Mouse (Mus musculus) megakaryocyte, adult 5-6 weeks (primary cell): Measurements from ENCODE around the gene Hes6. TPM values are rescaled to one million over a fixed set of nuclear protein-coding genes. Genes with fewer than 3 reads are reported as not detected.

Experiments used
- ATAC-seq: 2 replicates; pipeline ENCODE4 v1.8.0; 2016; ENCODE audit warnings: mild to moderate bottlenecking, inconsistent platforms; ENCODE audit not compliant: poor library complexity, severe bottlenecking
- total RNA-seq, 2 experiments: library from RNA; stranded (forward) in 1 of 2; stranded (reverse) in 1 of 2; fragments of 153-499, 151-499 nt in 1 of 2; fragments of 221-1000, 200-1000 nt in 1 of 2; gene quantifications; 2 replicates each; pipeline versions ENCODE4 v1.2.3 to v1.2.4; 2015 to 2017

Gene Hes6
- total RNA-seq (2015) (31.4 and 37.5 TPM in 2 replicates), total RNA-seq (2017) (29.1 and 30.8 TPM in 2 replicates)

GRCm38 (mm10) chr1:91413898-91414594, at the start of gene Hes6:
TSS of gene Hes6 (minus strand) at chr1:91414038.
- peak; percentile 49 for ATAC-seq

- ATAC-seq: no peak
These were observed 49.6 kb upstream of the Hes6 start for GRCm38 (mm10) chr1:91463336-91463995.

GRCm38 (mm10) chr1:91460564-91460963, 46.7 kb upstream of the Hes6 start:
- ATAC-seq: no peak

- no peak for ATAC-seq
These were observed 46.2 kb upstream of the Hes6 start for GRCm38 (mm10) chr1:91460069-91460468.

GRCm38 (mm10) chr1:91459059-91459809, 45.4 kb upstream of the Hes6 start, which contains the start of gene Per2:
TSS of gene Per2 (minus strand) at chr1:91459324.
- ATAC-seq: peak; percentile 85

- ATAC-seq: peak; percentile 7
These were observed 44.5 kb upstream of the Hes6 start for GRCm38 (mm10) chr1:91458223-91458861.

GRCm38 (mm10) chr1:91457698-91458097, 43.9 kb upstream of the Hes6 start:
- ATAC-seq: no peak

- ATAC-seq: no peak
These were observed 43.3 kb upstream of the Hes6 start for GRCm38 (mm10) chr1:91457116-91457515.

GRCm38 (mm10) chr1:91456301-91456801, 42.5 kb upstream of the Hes6 start:
- peak; percentile 38 for ATAC-seq

- ATAC-seq: no peak
These were observed 41.9 kb upstream of the Hes6 start for GRCm38 (mm10) chr1:91455661-91456161.

GRCm38 (mm10) chr1:91454927-91455326, 41.1 kb upstream of the Hes6 start:
- ATAC-seq: no peak

- no peak for ATAC-seq
These were observed 40.5 kb upstream of the Hes6 start for GRCm38 (mm10) chr1:91454366-91454765.

- no peak for ATAC-seq
These were observed 40.1 kb upstream of the Hes6 start for GRCm38 (mm10) chr1:91453932-91454331.

- ATAC-seq: no peak
These were observed 37.8 kb upstream of the Hes6 start for GRCm38 (mm10) chr1:91451547-91452084.

- ATAC-seq: no peak
These were observed 37.0 kb upstream of the Hes6 start for GRCm38 (mm10) chr1:91450851-91451250.

- ATAC-seq: no peak
These were observed 34.9 kb upstream of the Hes6 start for GRCm38 (mm10) chr1:91448688-91449087.

GRCm38 (mm10) chr1:91446511-91446910, 32.7 kb upstream of the Hes6 start:
- no peak for ATAC-seq

GRCm38 (mm10) chr1:91446060-91446459, 32.2 kb upstream of the Hes6 start:
- no peak for ATAC-seq

GRCm38 (mm10) chr1:91444841-91445830, 31.3 kb upstream of the Hes6 start:
- ATAC-seq: no peak
